Mouse (Mus musculus): ENCODE data around the gene Tmem88.

DNA sequence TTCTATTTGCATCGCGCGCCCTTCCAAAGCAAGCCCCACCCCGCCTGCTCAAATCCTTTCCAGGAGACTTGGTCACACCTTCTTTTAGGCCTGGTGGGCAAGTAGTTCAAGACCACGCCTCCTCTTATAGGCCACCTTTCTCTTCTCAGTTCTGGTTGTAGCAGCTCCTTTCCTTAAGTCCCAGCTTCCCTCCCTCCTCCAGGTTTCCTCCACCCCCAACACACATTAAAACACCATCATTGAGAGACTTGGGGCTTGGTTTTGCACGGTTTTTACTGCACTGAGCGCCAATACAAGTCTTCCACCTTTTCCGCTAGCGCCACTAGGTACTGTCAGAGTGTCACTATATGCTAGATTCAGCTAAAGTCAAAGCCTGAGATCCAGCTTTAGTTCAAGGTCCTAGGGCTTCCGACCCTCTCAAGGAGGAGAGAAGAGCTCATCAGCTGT is 22.5 kb upstream of the Tmem88 start:
- no peak for TF ChIP-seq CTCF (IDR thresholded peaks at IDR 0.05; ENCODE audit: borderline replicate concordance, control insufficient read depth, extremely low read depth, insufficient read depth, low read length, poor library complexity)
- no peak for TF ChIP-seq POLR2A (IDR thresholded peaks at IDR 0.05; ENCODE audit: control insufficient read depth, extremely low read depth, insufficient read depth, low read length, poor library complexity)

Data from thymus, adult 2 months (tissue).